In genomic region chr14:11991151-11991550, GRCm38 (mm10) we compare ENCODE assay signal across 18 mouse cellular contexts.
"Had no signal": no experiment of that assay in that cellular context is flagged by ENCODE, and none has a peak within 500 bp of the region (broad histone marks: within the 10 kb centered on the region; RNA-seq: fewer than 3 reads in every experiment).

No protein-coding gene starts in this region.

- H3K9me3 ChIP-seq: kidney, embryonic 15.5 days; midbrain, embryonic 12.5 days; midbrain, embryonic 15.5 days; neural tube, embryonic 12.5 days; neural tube, embryonic 15.5 days; stomach, embryonic 15.5 days had no signal

- ATAC-seq: liver, postnatal 0 days; lung, postnatal 0 days; midbrain, embryonic 15.5 days had no signal

- H3K4me1 ChIP-seq: midbrain, embryonic 12.5 days; midbrain, embryonic 15.5 days; neural tube, embryonic 12.5 days; neural tube, embryonic 15.5 days; stomach, embryonic 15.5 days had no signal

- H3K27ac ChIP-seq: kidney, embryonic 15.5 days; left cerebral cortex, adult 2 months; liver, embryonic 14.5 days; macrophage; midbrain, embryonic 12.5 days; midbrain, embryonic 15.5 days; neural tube, embryonic 12.5 days; neural tube, embryonic 15.5 days; stomach, embryonic 15.5 days had no signal

- DNase-seq: layer of hippocampus, postnatal 36 days; liver, postnatal 0 days; lung, embryonic 14.5 days; right cerebral cortex, adult 18-20 months; right cerebral cortex, postnatal 25 days; spleen, adult 18-20 months; thymus, postnatal 25 days had no signal

- H3K4me2 ChIP-seq: kidney, embryonic 15.5 days; liver, embryonic 11.5 days; lung, embryonic 14.5 days; midbrain, embryonic 12.5 days; midbrain, embryonic 15.5 days; neural tube, embryonic 12.5 days; neural tube, embryonic 15.5 days; stomach, embryonic 15.5 days had no signal

- H3K9ac ChIP-seq: kidney, embryonic 15.5 days; liver, embryonic 14.5 days; liver, postnatal 0 days; lung, embryonic 14.5 days; midbrain, embryonic 12.5 days; midbrain, embryonic 15.5 days; neural tube, embryonic 12.5 days; neural tube, embryonic 15.5 days; stomach, embryonic 15.5 days had no signal

- H3K4me3 ChIP-seq: kidney, embryonic 15.5 days; left cerebral cortex, adult 2 months; midbrain, embryonic 12.5 days; midbrain, embryonic 15.5 days; neural tube, embryonic 12.5 days; neural tube, embryonic 15.5 days; stomach, embryonic 15.5 days had no signal

- H3K27me3 ChIP-seq: kidney, embryonic 15.5 days; midbrain, embryonic 12.5 days; midbrain, embryonic 15.5 days; neural tube, embryonic 12.5 days; neural tube, embryonic 15.5 days; stomach, embryonic 15.5 days had no signal

- H3K36me3 ChIP-seq: kidney, embryonic 15.5 days; midbrain, embryonic 12.5 days; midbrain, embryonic 15.5 days; neural tube, embryonic 12.5 days; neural tube, embryonic 15.5 days; stomach, embryonic 15.5 days had no signal
